Mouse (Mus musculus) hindbrain, embryonic 13.5 days (tissue): ENCODE results near the gene Tkt. TPM values are rescaled to one million over a fixed set of nuclear protein-coding genes. Genes with fewer than 3 reads are reported as not detected.
A peak's percentile ranks its signal among the peaks of the same experiment; 100 is the strongest.
"Not testable (repeated sequence)": the region's sequence is repeated elsewhere in the genome, so short reads cannot be mapped to it uniquely, and the experiment has no call there.

Experiments used
- ATAC-seq: fragments of 200-750 bp; cut with Nextera tagmentation; 2 replicates; pipeline ENCODE4 v1.8.0; 2017; ENCODE audit warnings: moderate TSS enrichment; ENCODE audit not compliant: low FRiP score
- H3K27ac ChIP-seq: fragments of 300-500 bp; sonication (generic); 2 replicates; pipeline ENCODE4 v1.5.1; 2015; ENCODE audit warnings: inconsistent platforms, mild to moderate bottlenecking, moderate library complexity
- H3K27me3 ChIP-seq: fragments of 300-500 bp; sonication (generic); 2 replicates; pipeline ENCODE4 v1.6.1; 2015; ENCODE audit warnings: mild to moderate bottlenecking, inconsistent platforms
- H3K36me3 ChIP-seq: fragments of 300-500 bp; sonication (generic); 2 replicates; pipeline ENCODE4 v1.6.1; 2015; ENCODE audit warnings: mild to moderate bottlenecking, inconsistent platforms
- H3K4me1 ChIP-seq: fragments of 300-500 bp; sonication (generic); replicated peaks from 2 replicates; pipeline ENCODE4 v1.6.1; 2015; ENCODE audit warnings: inconsistent platforms
- H3K4me2 ChIP-seq: fragments of 300-500 bp; sonication (generic); 2 replicates; pipeline ENCODE4 v1.6.1; 2015; ENCODE audit warnings: inconsistent platforms, mild to moderate bottlenecking, moderate library complexity
- H3K4me3 ChIP-seq: fragments of 300-500 bp; sonication (generic); 2 replicates; pipeline ENCODE4 v1.5.1; 2015; ENCODE audit warnings: mild to moderate bottlenecking, inconsistent platforms
- H3K9ac ChIP-seq: fragments of 300-500 bp; sonication (generic); 2 replicates; pipeline ENCODE4 v1.6.1; 2015; ENCODE audit warnings: mild to moderate bottlenecking, inconsistent platforms
- H3K9me3 ChIP-seq: fragments of 300-500 bp; sonication (generic); 2 replicates; pipeline ENCODE4 v1.6.1; 2016; ENCODE audit warnings: inconsistent platforms
- WGBS: fragments of 180-500 bp; shearing (Covaris S2); methylation state at CpG from one replicate; pipeline ENCODE4 v1.1.7; 2015; 5-methylcytosine and 5-hydroxymethylcytosine counted together
- polyA plus RNA-seq: library from polyadenylated mRNA; unstranded; fragments of >200 nt; fragmentation: Nextera tagmentation; extraction: Ambion mirVana; gene quantifications from 2 replicates; pipeline ENCODE4 v1.2.1, GENCODE M21; 2015

Gene Tkt
- polyA plus RNA-seq, 1 experiment from 2014 or later, result 231 TPM

DNA sequence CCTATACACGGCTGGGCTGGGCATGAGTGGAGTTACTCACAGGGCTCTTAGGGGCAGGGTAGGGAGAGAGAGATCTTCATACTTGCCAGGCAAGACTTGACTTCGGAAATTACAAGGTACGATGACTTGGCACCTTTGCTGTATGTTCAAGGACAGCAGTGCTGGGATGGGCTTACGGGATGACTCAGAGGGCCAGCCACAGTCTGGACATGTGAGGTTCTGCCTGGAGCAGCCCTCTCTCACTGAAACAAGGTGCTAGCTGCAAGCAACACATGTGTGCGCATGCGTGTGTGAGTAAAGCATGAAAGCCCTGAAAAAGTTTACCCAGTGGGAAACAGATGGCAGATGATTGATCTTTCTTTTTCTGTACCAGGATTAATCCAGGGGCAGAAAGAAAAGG is 16.3 kb upstream of the Tkt start:
- H3K4me2 ChIP-seq, result no peak overlapping the region
- no peak overlapping the region for H3K9ac ChIP-seq
- ATAC-seq, result no peak
- 94% methylated on average over 6 of the region's 6 CpGs for WGBS
- peaks cover 20% of the 10 kb centered on the region for H3K36me3 ChIP-seq
- no peaks in the 10 kb centered on the region for H3K27me3 ChIP-seq
- H3K4me3 ChIP-seq, result no peak overlapping the region
- H3K27ac ChIP-seq, result no peak overlapping the region
- H3K9me3 ChIP-seq, result no peaks in the 10 kb centered on the region
- H3K4me1 ChIP-seq, result peaks cover 11% of the 10 kb centered on the region; the same call in 1 of the 2 replicates

DNA sequence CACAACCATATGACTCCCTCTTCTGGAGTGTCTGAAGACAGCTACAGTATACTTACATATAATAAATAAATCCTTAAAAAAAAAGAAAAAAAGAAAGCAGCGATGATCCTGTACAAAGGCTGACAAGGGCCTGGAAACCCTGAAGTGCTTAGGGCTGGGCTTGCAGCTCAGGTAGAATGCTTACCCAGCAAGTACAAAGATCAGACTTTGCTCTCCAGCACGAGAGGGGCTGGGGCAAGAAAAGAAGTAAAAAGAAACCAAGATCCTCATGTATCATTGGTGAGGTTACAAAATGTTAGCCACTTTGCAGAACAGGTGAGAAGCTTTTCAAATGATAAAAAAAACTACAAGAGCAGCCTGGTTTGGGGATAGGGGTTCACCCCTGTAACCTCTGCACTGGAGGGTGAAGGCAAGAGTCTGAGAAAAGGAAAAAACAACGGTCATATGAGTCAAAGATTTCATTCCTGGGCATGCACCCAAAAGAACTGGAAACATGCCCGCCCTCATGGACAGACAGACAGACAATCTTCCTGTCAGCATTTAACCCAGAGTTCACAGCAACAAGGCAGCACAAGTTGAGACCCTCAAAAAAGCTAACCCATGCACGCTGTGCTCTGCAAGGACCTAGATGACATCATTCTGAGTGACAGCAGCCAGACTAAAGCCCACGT is 14.2 kb upstream of the Tkt start:
- ATAC-seq, result no peak
- H3K4me3 ChIP-seq, result no peak overlapping the region
- no peak overlapping the region for H3K4me2 ChIP-seq
- no peaks in the 10 kb centered on the region for H3K9me3 ChIP-seq
- no peak overlapping the region for H3K9ac ChIP-seq
- H3K27ac ChIP-seq, result no peak overlapping the region
- peaks cover 6% of the 10 kb centered on the region for H3K36me3 ChIP-seq
- peaks cover 11% of the 10 kb centered on the region; the same call in 1 of the 2 replicates for H3K4me1 ChIP-seq
- no peaks in the 10 kb centered on the region for H3K27me3 ChIP-seq
- WGBS, result 86% methylated on average over 6 of the region's 6 CpGs

DNA sequence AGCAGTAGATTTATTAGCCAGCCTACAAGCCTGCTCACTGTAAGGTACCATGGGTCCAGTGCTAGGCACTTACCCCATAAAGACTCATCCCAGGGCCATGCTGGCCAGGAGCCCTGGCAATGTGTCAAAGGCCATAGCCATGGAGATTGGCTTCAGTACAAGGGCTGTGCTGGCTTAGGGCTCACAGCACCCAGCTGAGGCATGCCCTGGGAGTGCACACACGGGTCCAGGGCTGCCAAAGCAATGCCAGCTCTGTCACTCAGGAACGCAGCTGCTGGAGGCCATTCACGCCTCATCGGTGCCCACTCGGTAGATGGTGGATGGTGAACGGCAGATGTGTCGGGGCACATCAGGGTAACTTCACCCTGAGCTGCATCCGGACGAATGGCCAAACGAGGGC is 6.6 kb upstream of the Tkt start:
- ATAC-seq, result peak; percentile 66; the same call in 1 of the 2 replicates
- WGBS, result 66% methylated on average over 10 of the region's 10 CpGs
- H3K27ac ChIP-seq, result 0 out of 2 replicates have a peak overlapping the region, but pooled peaks have one; percentile 35

DNA sequence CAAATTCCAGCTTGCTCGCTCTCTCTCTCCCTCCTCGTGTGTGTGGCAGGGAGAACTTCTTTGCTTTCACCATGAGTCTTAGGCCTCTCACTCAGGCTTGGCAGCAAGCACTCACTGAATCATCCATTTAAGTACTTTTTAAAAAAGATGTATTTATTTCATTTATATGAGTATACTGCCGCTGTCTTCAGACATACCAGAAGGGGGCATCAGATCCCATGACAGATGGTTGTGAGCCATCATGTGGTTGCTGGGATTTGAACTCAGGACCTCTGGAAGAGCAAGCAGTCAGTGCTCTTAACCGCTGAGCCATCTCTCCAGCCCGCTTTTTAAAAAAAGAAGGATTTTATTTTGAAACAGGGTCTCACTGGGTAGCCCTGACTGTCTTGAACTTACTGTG is 4.8 kb upstream of the Tkt start:
- H3K4me2 ChIP-seq, H3K4me3 ChIP-seq, H3K9ac ChIP-seq, H3K27me3 ChIP-seq, ATAC-seq, H3K9me3 ChIP-seq, H3K36me3 ChIP-seq, H3K27ac ChIP-seq: not testable (repeated sequence)
- peaks cover 11% of the 10 kb centered on the region for H3K4me1 ChIP-seq
- 91% methylated on average over 5 of the region's 5 CpGs for WGBS

More for the DNA sequence above, 6.6 kb upstream of the Tkt start:
- H3K9ac ChIP-seq, result peak overlapping the region; percentile 46; the same call in 1 of the 2 replicates
- H3K4me3 ChIP-seq, result no peak overlapping the region
- H3K4me2 ChIP-seq, result no peak overlapping the region
- peaks cover 5% of the 10 kb centered on the region for H3K4me1 ChIP-seq
- H3K9me3 ChIP-seq, result no peaks in the 10 kb centered on the region
- H3K27me3 ChIP-seq, result no peaks in the 10 kb centered on the region
- H3K36me3 ChIP-seq, result no peaks in the 10 kb centered on the region

DNA sequence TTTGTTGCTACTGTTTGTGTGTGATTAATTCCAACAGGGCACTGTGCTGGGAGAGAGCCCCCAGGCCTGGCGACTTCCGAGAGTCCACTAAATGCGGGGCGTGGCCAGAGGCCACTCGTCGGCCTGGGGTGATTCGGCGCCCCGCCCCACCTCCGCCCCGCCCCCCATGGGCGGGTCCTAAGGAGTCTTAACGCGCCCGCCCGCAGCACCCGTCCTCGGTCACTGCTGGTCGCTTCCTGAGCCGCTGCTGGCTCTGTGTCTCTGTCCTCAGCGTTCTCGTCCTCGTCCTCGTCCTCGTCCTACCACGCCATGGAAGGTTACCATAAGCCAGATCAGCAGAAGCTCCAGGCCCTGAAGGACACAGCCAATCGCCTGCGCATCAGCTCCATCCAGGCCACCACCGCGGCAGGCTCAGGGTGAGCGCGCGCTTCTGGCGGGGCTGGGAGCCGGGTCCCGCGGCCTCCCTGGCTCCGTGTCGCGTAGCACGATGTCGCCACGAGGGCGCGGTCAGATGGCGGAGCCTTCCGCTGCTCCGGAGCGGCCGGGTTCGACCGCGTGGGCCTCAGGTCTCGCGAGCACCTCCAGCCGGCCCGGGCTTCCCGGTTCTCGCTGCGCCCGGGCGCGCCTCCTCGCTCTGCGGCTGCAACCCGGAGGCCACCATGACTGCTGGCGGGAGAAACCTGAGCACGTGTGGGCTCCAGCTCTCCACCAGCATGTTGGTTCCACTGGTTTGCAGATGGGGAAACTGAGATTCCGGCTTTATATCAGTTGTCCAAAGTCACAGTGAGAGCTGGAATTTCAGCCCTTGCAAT is 1.0 kb downstream of the Tkt start:
- peaks cover 40% of the 10 kb centered on the region for H3K4me1 ChIP-seq
- H3K9ac ChIP-seq, result peak overlapping the region; percentile 92
- no peaks in the 10 kb centered on the region for H3K9me3 ChIP-seq
- peak; percentile 95 for ATAC-seq
- WGBS, result under 1% methylated on average over 68 of the region's 69 CpGs
- H3K4me2 ChIP-seq, result peak overlapping the region; percentile 94
- peak overlapping the region; percentile 83 for H3K4me3 ChIP-seq
- H3K36me3 ChIP-seq, result no peaks in the 10 kb centered on the region
- peak overlapping the region; percentile 94 for H3K27ac ChIP-seq
- no peaks in the 10 kb centered on the region for H3K27me3 ChIP-seq

DNA sequence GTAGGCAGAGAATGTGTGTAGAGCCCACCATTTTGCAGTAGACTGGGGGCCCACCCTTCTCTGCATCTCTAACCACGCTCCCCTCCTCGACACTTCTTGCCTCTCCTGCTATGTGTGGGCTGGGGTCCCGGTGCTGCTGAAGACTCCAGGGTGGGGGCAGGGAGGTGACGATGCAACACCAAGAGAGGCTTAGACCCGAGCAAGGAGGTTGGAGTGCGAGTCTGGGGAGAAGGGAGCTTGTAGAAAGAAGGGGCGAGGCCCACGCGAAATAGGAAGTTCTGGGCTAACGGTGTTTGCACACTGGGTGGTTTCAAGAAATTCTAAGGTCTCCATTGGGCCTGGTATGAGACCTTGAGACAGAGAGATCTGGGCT is 1.6 kb downstream of the Tkt start:
- Histone ChIP-seq H3K27me3 (no peaks in the 10 kb centered on the region), H3K4me1 (peaks cover 43% of the 10 kb centered on the region), H3K9me3 (no peaks in the 10 kb centered on the region), H3K36me3 (no peaks in the 10 kb centered on the region), H3K4me3 (peak overlapping the region; percentile 83), H3K9ac (peak overlapping the region; percentile 92), H3K27ac (peak overlapping the region; percentile 94), H3K4me2 (peak overlapping the region; percentile 94)
- peak; percentile 16 for ATAC-seq
- WGBS, result 1% methylated on average over 10 of the region's 10 CpGs

DNA sequence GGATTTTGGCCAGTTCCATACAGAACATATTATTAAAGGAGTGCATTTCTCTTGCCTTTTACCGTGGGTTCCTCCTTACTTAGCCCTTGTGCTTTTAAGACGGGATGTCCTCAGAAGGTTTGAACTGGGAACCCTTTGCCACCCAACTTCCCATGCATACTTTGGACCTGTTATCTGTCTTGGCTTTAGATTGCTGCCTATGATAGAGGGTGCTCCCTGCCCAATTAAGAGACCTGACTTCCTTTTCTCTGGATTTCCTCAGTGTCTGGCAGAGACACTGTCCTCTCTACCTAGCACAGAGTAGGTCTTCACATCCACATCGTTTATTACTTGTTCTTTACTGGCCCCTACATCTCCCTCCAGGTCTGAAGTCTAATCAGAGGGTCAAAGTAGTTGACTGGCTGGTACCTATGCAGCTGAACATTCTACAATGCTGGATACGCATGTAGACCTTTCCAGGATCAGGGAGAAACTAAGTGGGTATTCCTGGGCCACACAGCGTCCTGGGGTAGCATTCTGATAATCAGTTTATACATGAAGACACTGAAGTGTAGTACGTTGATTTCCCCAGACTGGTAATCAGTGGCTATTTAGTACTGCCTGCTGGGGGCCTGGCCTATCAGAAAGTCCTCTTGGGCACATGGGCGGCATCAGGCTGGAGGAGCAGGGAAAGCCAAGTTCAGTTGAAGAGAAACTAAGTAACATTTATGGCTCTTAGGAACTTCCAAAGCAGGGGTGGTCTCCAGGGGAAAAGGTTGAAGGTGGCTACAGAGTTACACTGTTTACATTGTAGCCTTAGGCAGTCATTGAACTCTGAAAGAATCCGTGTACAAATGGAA is 2.3 kb downstream of the Tkt start:
- peak overlapping the region; percentile 83 for H3K4me3 ChIP-seq
- no peaks in the 10 kb centered on the region for H3K9me3 ChIP-seq
- 43% methylated on average over 8 of the region's 8 CpGs for WGBS
- peak overlapping the region; percentile 94; the same call in 1 of the 2 replicates for H3K27ac ChIP-seq
- peaks cover 43% of the 10 kb centered on the region for H3K4me1 ChIP-seq
- peaks cover under 1% of the 10 kb centered on the region; the same call in 1 of the 2 replicates for H3K36me3 ChIP-seq
- no peak for ATAC-seq
- H3K9ac ChIP-seq, result peak overlapping the region; percentile 92
- no peaks in the 10 kb centered on the region for H3K27me3 ChIP-seq
- peak overlapping the region; percentile 94 for H3K4me2 ChIP-seq

DNA sequence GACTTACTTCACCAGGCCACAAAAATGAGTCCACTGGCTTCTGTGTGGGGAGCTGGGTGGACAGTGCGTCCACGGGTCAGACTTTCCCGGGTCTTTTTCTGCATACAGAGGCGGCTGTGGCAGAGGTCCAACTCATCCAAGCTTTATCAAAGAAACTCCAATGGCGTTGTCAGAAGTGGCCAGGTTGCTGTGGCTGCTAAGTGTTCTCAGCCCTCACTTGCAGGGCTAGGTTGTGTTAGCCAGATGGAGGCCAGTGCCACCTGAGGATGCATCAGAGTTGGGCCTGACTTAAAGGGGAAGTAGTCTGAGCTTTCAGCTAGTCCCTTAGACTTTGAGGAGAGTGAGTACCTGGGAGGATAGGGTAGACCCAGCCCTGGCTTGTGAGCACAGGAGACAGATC is 3.4 kb downstream of the Tkt start:
- ATAC-seq, result no peak
- Histone ChIP-seq H3K9me3 (no peaks in the 10 kb centered on the region), H3K27ac (no peak overlapping the region), H3K4me2 (peak overlapping the region; percentile 94), H3K36me3 (peaks cover 6% of the 10 kb centered on the region), H3K4me3 (peak overlapping the region; percentile 83), H3K4me1 (peaks cover 43% of the 10 kb centered on the region), H3K9ac (no peak overlapping the region), H3K27me3 (no peaks in the 10 kb centered on the region)
- WGBS, result 68% methylated on average over 5 of the region's 5 CpGs

DNA sequence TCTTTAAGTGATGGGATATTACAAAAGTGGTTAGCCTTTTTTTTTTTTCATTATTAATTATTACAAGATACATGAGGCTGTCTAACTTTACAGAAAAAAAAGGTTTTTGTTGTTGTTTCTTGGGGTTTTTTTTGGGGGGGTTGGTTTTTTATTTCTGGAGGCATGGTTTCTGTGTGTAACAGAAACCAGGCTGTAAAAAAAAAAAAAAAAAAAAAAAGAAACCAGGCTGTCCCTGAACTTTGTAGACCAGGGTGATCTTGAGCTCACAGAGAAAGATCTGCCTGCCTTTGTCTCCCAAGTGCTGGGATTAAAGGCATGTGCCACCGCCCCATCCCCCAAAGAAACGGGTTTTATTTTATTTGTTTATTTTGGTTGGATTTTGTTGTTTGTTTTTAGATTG is 3.8 kb downstream of the Tkt start:
- Histone ChIP-seq H3K9me3 (no peaks in the 10 kb centered on the region), H3K4me2 (no peak overlapping the region), H3K4me1 (peaks cover 43% of the 10 kb centered on the region), H3K4me3 (no peak overlapping the region), H3K36me3 (peaks cover 7% of the 10 kb centered on the region), H3K27ac (no peak overlapping the region), H3K27me3 (no peaks in the 10 kb centered on the region), H3K9ac (no peak overlapping the region)
- 95% methylated on average over 2 of the region's 2 CpGs for WGBS
- ATAC-seq, result no peak

DNA sequence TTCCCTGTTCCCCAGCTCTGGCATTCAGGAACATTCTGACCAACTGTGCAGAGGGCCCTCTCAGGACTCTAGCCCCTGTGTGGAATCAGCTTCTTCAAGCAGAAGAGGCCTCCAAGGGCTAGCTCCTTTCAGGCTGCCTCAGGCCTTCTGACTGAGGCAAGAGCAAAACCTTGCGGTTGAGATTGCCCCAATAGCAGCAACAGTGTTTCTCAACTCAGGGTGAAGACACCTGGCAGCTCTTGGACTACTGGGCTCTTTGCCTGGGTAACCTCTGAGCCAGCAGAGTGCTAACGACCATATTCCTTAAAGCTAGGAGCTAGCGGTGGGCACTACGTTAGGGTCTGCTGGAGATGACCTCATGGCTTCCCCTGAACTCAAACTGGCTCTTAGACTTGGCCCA is 5.0 kb downstream of the Tkt start:
- Histone ChIP-seq H3K27me3 (no peaks in the 10 kb centered on the region), H3K9me3 (no peaks in the 10 kb centered on the region), H3K4me3 (no peak overlapping the region), H3K4me2 (no peak overlapping the region), H3K4me1 (peaks cover 43% of the 10 kb centered on the region), H3K27ac (no peak overlapping the region), H3K36me3 (peaks cover 15% of the 10 kb centered on the region), H3K9ac (no peak overlapping the region)
- ATAC-seq, result no peak
- 93% methylated on average over 4 of the region's 4 CpGs for WGBS

DNA sequence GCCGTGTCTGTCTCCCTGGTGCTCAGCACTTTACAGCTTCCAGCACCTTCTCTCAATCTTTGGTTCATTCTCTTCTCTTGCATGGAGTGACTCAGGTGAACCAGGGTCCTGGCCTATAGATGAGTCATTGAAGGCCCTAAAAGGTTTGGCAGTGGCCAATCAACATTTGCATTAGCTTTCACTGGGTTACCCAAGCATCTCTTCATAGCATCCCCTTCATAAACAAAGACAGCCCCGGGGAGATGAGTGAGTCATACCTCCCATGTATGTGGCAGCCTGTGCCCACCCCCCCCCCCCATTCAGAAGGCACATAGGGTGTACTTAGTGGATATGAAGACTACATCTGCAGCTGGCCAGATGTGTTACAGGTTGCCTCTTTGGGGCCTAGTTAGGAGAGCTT is 8.5 kb downstream of the Tkt start:
- no peaks in the 10 kb centered on the region for H3K9me3 ChIP-seq

DNA sequence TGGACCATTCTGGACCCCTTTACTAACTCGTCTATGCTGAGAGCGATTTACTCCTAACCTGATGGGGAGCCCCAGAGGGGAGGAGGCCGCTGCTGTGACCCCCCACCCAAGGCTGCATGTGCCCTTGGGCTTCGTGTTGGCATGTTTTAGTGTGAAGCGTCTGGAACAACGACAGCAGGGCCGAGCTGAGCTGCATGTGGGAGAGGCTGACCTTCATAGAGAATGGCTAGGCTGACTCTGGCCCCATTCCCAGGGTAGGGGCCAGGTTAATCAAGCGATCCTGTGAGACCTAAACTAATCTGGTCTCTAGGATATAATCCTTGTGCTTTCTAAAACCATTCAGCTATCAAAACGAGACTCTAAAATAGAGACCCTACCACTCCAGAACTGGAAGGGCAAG is 9.6 kb downstream of the Tkt start:
- Histone ChIP-seq H3K27ac (no peak overlapping the region), H3K4me2 (no peak overlapping the region), H3K27me3 (no peaks in the 10 kb centered on the region), H3K9me3 (no peaks in the 10 kb centered on the region), H3K4me1 (peaks cover 27% of the 10 kb centered on the region), H3K4me3 (no peak overlapping the region), H3K9ac (no peak overlapping the region), H3K36me3 (peaks cover 53% of the 10 kb centered on the region)
- no peak for ATAC-seq
- WGBS, result 88% methylated on average over 9 of the region's 9 CpGs

More for the DNA sequence above, 8.5 kb downstream of the Tkt start:
- Histone ChIP-seq H3K27ac (no peak overlapping the region), H3K4me1 (peaks cover 25% of the 10 kb centered on the region), H3K4me2 (no peak overlapping the region), H3K9ac (no peak overlapping the region), H3K36me3 (peaks cover 50% of the 10 kb centered on the region), H3K4me3 (no peak overlapping the region), H3K27me3 (no peaks in the 10 kb centered on the region)
- 91% methylated on average over 2 of the region's 2 CpGs for WGBS
- ATAC-seq, result no peak
